Mouse (Mus musculus) stomach, embryonic 16.5 days (tissue): ENCODE measurements at regions not wholly inside any gene's neighbourhood (a gene's known extent, or its start where the extent isn't known, plus 50 kb on each side); places are given as distances from the start of the nearest gene placed in this dataset.

Experiments
- ATAC-seq: fragments of 200-750 bp; cut with Nextera tagmentation; 2 replicates; pipeline ENCODE4 v1.8.0; 2017; ENCODE audit warnings: moderate number of reproducible peaks, moderate TSS enrichment; ENCODE audit not compliant: insufficient read depth, low FRiP score
- H3K27ac ChIP-seq: fragments of 300-500 bp; sonication (generic); 2 replicates; pipeline ENCODE4 v1.5.1; 2014; ENCODE audit warnings: low read length
- H3K27me3 ChIP-seq: fragments of 300-500 bp; sonication (generic); 2 replicates; pipeline ENCODE4 v1.6.1; 2014; ENCODE audit warnings: low read length, control low read depth, mixed read lengths; ENCODE audit not compliant: control insufficient read depth, insufficient read depth
- H3K36me3 ChIP-seq: fragments of 300-500 bp; sonication (generic); 2 replicates; pipeline ENCODE4 v1.6.1; 2014; ENCODE audit warnings: low read length; ENCODE audit not compliant: control insufficient read depth, insufficient read depth
- H3K4me1 ChIP-seq: fragments of 300-500 bp; sonication (generic); 2 replicates; pipeline ENCODE4 v1.6.1; 2014; ENCODE audit warnings: low read length, control low read depth, mixed read lengths; ENCODE audit not compliant: control insufficient read depth, insufficient read depth
- H3K4me2 ChIP-seq: fragments of 300-500 bp; sonication (generic); 2 replicates; pipeline ENCODE4 v1.6.1; 2014; ENCODE audit warnings: low read depth, low read length, mixed read lengths
- H3K4me3 ChIP-seq: fragments of 300-500 bp; sonication (generic); replicated peaks from 2 replicates; pipeline ENCODE4 v1.5.1; 2014; ENCODE audit warnings: mild to moderate bottlenecking, low read length
- H3K9ac ChIP-seq: fragments of 300-500 bp; sonication (generic); 2 replicates; pipeline ENCODE4 v1.6.1; 2014; ENCODE audit warnings: low read length
- H3K9me3 ChIP-seq: fragments of 300-500 bp; sonication (generic); replicated peaks from 2 replicates; pipeline ENCODE4 v1.6.1; 2016; ENCODE audit warnings: low read length, control low read depth; ENCODE audit not compliant: control insufficient read depth
- WGBS: fragments of 180-500 bp; shearing (Covaris S2); extraction: QIAGEN DNeasy Blood & Tissue Kit; methylation state at CpG from one replicate; pipeline ENCODE4 v1.1.7; 2014; 5-methylcytosine and 5-hydroxymethylcytosine counted together

DNA sequence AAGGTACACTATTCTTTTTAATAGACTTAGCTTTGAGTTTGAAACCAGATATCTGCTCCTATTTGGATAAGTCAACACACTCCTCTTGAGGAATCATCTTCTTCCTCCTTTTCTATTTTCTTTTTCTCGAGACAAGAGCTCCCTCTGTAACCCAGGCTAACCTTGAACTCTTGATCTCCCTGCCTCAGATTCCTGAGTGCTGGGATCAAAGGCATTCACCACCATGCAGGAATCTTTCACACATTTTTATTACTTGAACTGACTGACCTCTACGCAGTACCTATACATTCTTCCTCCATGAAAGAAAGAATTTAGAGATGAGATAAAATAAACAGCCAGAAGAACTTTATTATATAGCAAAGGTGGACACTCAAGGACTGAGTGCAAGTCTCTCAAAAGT, 453.4 kb downstream of the Otol1 start:
- Histone ChIP-seq H3K27me3 (no peaks in the 10 kb centered on the region), H3K4me1 (no peaks in the 10 kb centered on the region), H3K4me2 (no peak overlapping the region), H3K9ac (no peak overlapping the region), H3K9me3 (no peaks in the 10 kb centered on the region), H3K4me3 (no peak overlapping the region), H3K27ac (no peak overlapping the region), H3K36me3 (no peaks in the 10 kb centered on the region)
- 46% methylated on average over 2 of the region's 2 CpGs for WGBS
- no peak for ATAC-seq

DNA sequence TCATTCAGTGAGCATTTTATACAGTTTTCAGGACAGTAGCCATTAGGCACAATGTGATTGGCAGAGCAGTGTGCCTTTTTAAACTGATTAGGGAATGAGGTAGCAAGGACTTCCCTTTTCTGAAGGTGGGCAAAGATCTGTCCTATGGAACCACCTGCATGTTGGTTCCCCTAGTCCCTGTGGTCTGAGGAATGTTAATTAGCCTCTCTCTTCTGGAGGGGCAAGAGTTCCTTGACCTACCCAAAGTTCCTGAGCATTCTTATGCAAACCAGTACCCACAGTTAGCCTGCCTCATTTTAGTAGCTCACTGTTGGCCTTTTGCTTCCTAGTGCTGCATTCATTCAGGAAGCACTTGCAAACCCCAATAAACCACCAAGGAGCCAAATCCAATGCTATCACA, 455.8 kb downstream of the Otol1 start:
- Histone ChIP-seq H3K4me2 (no peak overlapping the region), H3K4me1 (no peaks in the 10 kb centered on the region), H3K9ac (no peak overlapping the region), H3K27ac (no peak overlapping the region), H3K27me3 (no peaks in the 10 kb centered on the region), H3K36me3 (no peaks in the 10 kb centered on the region), H3K4me3 (no peak overlapping the region), H3K9me3 (no peaks in the 10 kb centered on the region)
- no peak for ATAC-seq

GRCm38 (mm10) chr3:70482521-70482920, 475.1 kb downstream of the Otol1 start:
- no peaks in the 10 kb centered on the region for H3K27me3 ChIP-seq
- no peaks in the 10 kb centered on the region for H3K36me3 ChIP-seq
- no peak overlapping the region for H3K27ac ChIP-seq
- H3K4me2 ChIP-seq = 0 out of 2 replicates have a peak overlapping the region, but pooled peaks have one; percentile 14
- 25% methylated on average over 9 of the region's 9 CpGs for WGBS
- ATAC-seq = 0 out of 2 replicates have a peak, but pooled peaks have one; percentile 44
- H3K4me3 ChIP-seq = no peak overlapping the region
- H3K4me1 ChIP-seq = no peaks in the 10 kb centered on the region
- no peak overlapping the region for H3K9ac ChIP-seq
- no peaks in the 10 kb centered on the region for H3K9me3 ChIP-seq

DNA sequence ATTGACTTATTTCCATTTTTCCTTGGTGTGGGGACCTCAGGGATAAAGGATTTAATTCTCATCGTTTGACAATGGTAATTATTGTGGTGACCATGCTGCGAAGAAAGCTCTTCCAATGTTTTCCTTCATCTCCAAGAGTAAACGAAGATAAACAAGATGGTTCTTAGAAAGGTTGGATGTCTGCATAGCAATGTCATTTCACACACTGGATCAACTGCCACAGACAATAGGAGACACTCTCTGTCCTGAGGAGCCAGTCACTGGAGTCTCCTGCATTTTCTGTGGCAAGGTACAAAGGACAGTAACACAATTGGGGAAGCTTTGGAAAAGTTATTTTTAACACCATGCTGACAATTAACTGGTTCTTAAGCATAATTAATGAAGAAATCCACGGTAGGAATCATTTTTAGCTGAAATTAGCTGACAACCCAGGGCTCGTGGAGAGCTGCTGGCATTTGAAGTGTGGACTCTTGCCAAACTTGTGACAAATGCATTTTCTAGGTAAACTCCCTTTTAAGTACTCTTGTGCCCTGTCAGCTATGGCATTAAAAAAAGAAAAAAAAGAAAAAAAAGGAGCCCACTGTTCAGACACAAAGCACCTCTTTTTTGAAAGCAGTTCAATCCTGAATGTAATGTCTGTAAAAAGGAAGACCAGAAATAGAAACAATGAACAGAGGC, 475.8 kb downstream of the Otol1 start:
- WGBS = 55% methylated on average over 5 of the region's 5 CpGs

DNA sequence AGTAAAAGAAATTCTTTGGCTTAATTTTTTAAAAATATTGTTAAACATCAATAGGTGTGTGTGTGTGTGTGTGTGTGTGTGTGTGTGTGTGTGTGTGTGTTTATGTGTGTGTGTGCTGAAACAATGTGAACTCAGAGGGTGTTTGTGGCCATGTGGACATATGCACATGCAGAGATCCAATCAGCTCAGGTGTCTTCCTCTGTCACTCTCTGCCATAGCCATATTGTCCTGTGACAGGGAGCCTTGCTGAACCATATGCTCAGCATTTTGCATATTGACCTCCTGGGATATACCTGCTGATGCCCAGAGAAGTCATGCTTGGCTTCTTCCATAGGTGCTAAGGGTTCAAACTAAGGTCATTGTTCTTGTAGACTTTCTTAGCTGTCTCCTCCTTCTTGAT, 489.0 kb downstream of the Otol1 start:
- Histone ChIP-seq H3K4me3 (no peak overlapping the region), H3K36me3 (no peaks in the 10 kb centered on the region), H3K27me3 (no peaks in the 10 kb centered on the region), H3K27ac (no peak overlapping the region), H3K9ac (no peak overlapping the region), H3K9me3 (no peaks in the 10 kb centered on the region), H3K4me1 (no peaks in the 10 kb centered on the region), H3K4me2 (no peak overlapping the region)
- ATAC-seq = no peak

More for the DNA sequence above, 475.8 kb downstream of the Otol1 start:
- no peak overlapping the region for H3K4me3 ChIP-seq
- no peak overlapping the region for H3K4me2 ChIP-seq
- H3K4me1 ChIP-seq = no peaks in the 10 kb centered on the region
- ATAC-seq = no peak
- H3K27me3 ChIP-seq = no peaks in the 10 kb centered on the region
- H3K36me3 ChIP-seq = no peaks in the 10 kb centered on the region
- no peak overlapping the region for H3K9ac ChIP-seq
- no peaks in the 10 kb centered on the region for H3K9me3 ChIP-seq
- H3K27ac ChIP-seq = no peak overlapping the region

DNA sequence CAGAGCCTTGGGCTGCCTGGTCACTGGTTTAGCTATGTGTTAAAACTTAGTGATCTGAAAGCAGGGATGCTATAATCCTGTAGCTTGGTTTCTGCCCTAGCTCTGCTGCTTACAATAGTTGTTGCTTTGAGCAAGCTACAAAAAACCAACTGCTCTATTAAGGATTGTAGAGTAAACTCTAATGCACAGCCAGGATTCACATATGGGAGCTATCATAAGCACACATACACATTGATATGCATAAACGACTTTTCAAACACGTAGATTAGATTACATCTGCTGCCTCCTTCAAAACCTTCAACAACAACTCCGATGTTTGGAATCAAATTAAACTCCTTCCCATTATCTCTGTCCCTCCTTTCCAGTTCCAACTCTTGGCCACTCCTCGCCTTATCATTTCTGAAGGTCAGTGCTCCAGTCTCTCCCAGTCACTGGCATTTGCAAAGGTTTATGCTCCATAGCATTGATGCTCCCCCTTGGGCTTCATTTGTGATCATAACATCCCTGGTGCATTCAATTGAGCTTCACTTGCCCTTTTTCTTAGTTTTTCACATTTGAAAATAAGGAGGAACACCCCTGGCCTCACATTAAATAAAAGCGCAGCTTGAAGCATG, 492.9 kb downstream of the Otol1 start:
- Histone ChIP-seq H3K27ac (no peak overlapping the region), H3K27me3 (no peaks in the 10 kb centered on the region), H3K9ac (no peak overlapping the region), H3K4me3 (no peak overlapping the region), H3K9me3 (no peaks in the 10 kb centered on the region), H3K4me1 (no peaks in the 10 kb centered on the region), H3K36me3 (no peaks in the 10 kb centered on the region), H3K4me2 (no peak overlapping the region)
- ATAC-seq = no peak
- 53% methylated on average over 5 of the region's 5 CpGs for WGBS

DNA sequence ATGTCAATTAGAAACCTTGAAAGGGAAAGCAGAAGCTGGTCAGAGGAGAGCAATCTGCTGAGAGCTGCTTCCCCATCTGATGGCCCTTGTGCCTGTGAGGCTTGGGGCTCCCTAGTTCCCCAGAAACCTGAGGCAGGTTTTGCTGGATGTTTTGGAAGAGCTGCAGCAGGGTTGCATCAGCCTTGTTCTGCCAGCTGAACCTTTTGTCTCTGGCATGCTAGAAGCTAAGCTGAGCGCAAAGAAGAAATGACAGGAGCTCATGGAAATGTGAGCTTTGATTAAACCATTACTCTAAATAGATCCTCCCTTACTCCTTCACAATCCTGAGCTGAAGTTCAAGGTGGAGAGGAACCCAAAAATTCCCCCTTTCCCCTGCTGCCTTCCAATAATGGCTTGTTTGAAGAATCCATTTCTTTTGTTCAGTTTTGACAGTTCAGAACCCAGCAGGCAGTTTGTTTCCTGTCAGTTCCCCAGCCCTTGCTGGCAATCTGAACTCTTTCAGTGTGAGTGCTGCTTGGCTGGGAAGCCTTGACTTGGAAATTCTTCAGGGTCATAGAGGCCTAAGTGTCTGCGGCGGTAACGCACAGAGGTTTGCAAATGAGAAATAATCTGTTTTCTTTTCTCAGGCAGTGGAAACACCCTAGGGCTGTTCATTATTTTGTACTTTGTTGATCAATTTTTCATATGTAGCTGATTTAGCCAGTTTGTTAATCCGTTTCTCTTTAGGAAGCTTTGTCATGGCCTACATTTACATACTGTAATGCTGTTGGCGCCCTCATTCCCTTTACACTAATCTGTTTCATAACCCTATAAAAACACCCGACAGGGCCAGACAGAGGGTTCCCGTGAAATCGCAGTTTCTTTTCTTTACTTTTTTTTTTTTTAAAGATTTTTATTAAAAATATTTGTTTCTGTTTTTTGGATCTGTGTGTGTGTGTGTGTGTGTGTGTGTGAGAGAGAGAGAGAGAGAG, 493.9 kb downstream of the Otol1 start:
- no peaks in the 10 kb centered on the region for H3K27me3 ChIP-seq
- no peaks in the 10 kb centered on the region for H3K36me3 ChIP-seq
- no peaks in the 10 kb centered on the region for H3K4me1 ChIP-seq
- no peak overlapping the region for H3K4me3 ChIP-seq
- H3K9ac ChIP-seq = no peak overlapping the region
- no peak overlapping the region; the same call in 1 of the 2 replicates for H3K27ac ChIP-seq
- no peaks in the 10 kb centered on the region for H3K9me3 ChIP-seq
- ATAC-seq = no peak
- H3K4me2 ChIP-seq = no peak overlapping the region
- 50% methylated on average over 9 of the region's 9 CpGs for WGBS

DNA sequence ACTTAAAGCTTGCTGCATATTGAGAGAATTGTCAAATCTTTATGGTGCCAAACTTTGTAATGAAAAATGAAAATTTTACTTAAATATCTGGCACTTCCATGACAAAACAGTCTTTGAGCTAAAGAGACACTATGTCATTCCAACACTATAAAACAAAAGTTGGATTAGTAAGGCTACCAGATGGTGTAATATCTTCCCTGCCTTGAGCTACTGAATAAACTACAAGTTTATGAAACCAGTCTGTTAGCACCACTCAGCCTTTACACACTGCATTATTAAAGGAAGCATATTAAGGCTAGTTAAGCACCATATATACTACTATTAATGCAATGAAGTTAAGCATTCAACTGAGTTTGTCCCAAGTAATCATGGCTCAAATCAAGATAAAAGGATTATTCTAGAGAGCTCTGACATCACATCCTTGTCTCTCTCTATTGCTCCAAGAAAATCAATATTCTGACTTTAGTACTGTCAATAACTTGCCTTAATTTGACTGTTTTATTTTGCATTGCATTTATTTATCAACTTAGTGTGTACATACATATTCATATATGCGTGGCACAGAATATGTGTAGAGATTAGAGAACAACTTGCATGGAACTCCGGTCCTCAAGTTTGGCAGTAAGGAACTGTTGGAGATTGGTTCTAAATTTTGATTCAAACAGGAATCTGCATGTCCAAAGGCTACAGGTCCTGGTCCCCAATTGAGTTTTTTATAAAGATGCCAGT, 526.3 kb downstream of the Otol1 start:
- Histone ChIP-seq H3K4me3 (no peak overlapping the region), H3K4me2 (no peak overlapping the region), H3K27ac (no peak overlapping the region), H3K9me3 (no peaks in the 10 kb centered on the region), H3K4me1 (no peaks in the 10 kb centered on the region), H3K27me3 (no peaks in the 10 kb centered on the region), H3K9ac (no peak overlapping the region), H3K36me3 (no peaks in the 10 kb centered on the region)
- 94% methylated on average over 2 of the region's 2 CpGs for WGBS
- ATAC-seq = no peak
